Mouse (Mus musculus): ENCODE data around the gene Prrt1.

Prrt1 gene

GRCm38 (mm10) chr17:34671151-34672066 lies 42.1 kb downstream of the Prrt1 start:
- no peak for DNase-seq (ENCODE audit: low spot score in 2 of 2)

GRCm38 (mm10) chr17:34672246-34672792 lies 43.0 kb downstream of the Prrt1 start:
- DNase-seq (ENCODE audit: low spot score in 2 of 2) = no peak

GRCm38 (mm10) chr17:34673139-34673538 lies 43.8 kb downstream of the Prrt1 start:
- no peak for DNase-seq (ENCODE audit: low spot score in 2 of 2)

GRCm38 (mm10) chr17:34674524-34675204 lies 45.3 kb downstream of the Prrt1 start:
- no peak for DNase-seq (ENCODE audit: low spot score in 2 of 2)

GRCm38 (mm10) chr17:34675205-34676092 lies 46.1 kb downstream of the Prrt1 start:
- DNase-seq (ENCODE audit: low spot score in 2 of 2) = no peak

- no peak for DNase-seq (ENCODE audit: low spot score in 2 of 2)
Measured at GRCm38 (mm10) chr17:34676093-34676460, 46.7 kb downstream of the Prrt1 start.

- no peak for DNase-seq (ENCODE audit: low spot score in 2 of 2)
Measured at GRCm38 (mm10) chr17:34676671-34677070, 47.3 kb downstream of the Prrt1 start.

- no peak for DNase-seq (ENCODE audit: low spot score in 2 of 2)
Measured at GRCm38 (mm10) chr17:34680191-34680590, 50.9 kb downstream of the Prrt1 start.

GRCm38 (mm10) chr17:34680621-34681020 lies 51.3 kb downstream of the Prrt1 start:
- DNase-seq (ENCODE audit: low spot score in 2 of 2) = no peak

- DNase-seq (ENCODE audit: low spot score in 2 of 2) = no peak
Measured at GRCm38 (mm10) chr17:34681132-34681571, 51.8 kb downstream of the Prrt1 start.

GRCm38 (mm10) chr17:34681881-34682536 lies 52.7 kb downstream of the Prrt1 start:
- no peak for DNase-seq (ENCODE audit: low spot score in 2 of 2)
